Mouse (Mus musculus) limb, embryonic 13.5 days (tissue): ENCODE results near the gene Sik1. TPM values are rescaled to one million over a fixed set of nuclear protein-coding genes. Genes with fewer than 3 reads are reported as not detected.

Source experiments
- ATAC-seq: fragments of 200-750 bp; cut with Nextera tagmentation; 2 replicates; pipeline ENCODE4 v1.8.0; 2017; ENCODE audit warnings: low read depth, moderate number of reproducible peaks, moderate TSS enrichment; ENCODE audit not compliant: low FRiP score
- H3K27ac ChIP-seq: fragments of 300-500 bp; sonication (generic); 2 replicates; pipeline ENCODE4 v1.5.1; 2015; ENCODE audit warnings: inconsistent platforms, mild to moderate bottlenecking, moderate library complexity
- H3K27me3 ChIP-seq: fragments of 300-500 bp; sonication (generic); 2 replicates; pipeline ENCODE4 v1.6.1; 2015; ENCODE audit warnings: mild to moderate bottlenecking, inconsistent platforms
- H3K36me3 ChIP-seq: fragments of 300-500 bp; sonication (generic); 2 replicates; pipeline ENCODE4 v1.6.1; 2015; ENCODE audit warnings: inconsistent platforms, mild to moderate bottlenecking, moderate library complexity
- H3K4me1 ChIP-seq: fragments of 300-500 bp; sonication (generic); 2 replicates; pipeline ENCODE4 v1.6.1; 2015; ENCODE audit warnings: inconsistent platforms
- H3K4me2 ChIP-seq: fragments of 300-500 bp; sonication (generic); replicated peaks from 2 replicates; pipeline ENCODE4 v1.6.1; 2015; ENCODE audit warnings: inconsistent platforms, mild to moderate bottlenecking, moderate library complexity
- H3K4me3 ChIP-seq: fragments of 300-500 bp; sonication (generic); 2 replicates; pipeline ENCODE4 v1.5.1; 2015; ENCODE audit warnings: moderate library complexity, mild to moderate bottlenecking, inconsistent platforms
- H3K9ac ChIP-seq: fragments of 300-500 bp; sonication (generic); 2 replicates; pipeline ENCODE4 v1.6.1; 2015; ENCODE audit warnings: mild to moderate bottlenecking, inconsistent platforms
- H3K9me3 ChIP-seq: fragments of 300-500 bp; sonication (generic); 2 replicates; pipeline ENCODE4 v1.6.1; 2016; ENCODE audit warnings: inconsistent platforms
- WGBS: fragments of 180-500 bp; shearing (Covaris S2); methylation state at CpG from one replicate; pipeline ENCODE4 v1.1.7; 2015; 5-methylcytosine and 5-hydroxymethylcytosine counted together
- polyA plus RNA-seq: library from polyadenylated mRNA; unstranded; fragments of >200 nt; fragmentation: Nextera tagmentation; extraction: Ambion mirVana; gene quantifications from 2 replicates; pipeline ENCODE4 v1.2.1, GENCODE M21; 2015

The Sik1 gene
- polyA plus RNA-seq, 1 experiment from 2014 or later = 14.3 TPM

- Histone ChIP-seq H3K4me1 (peaks cover 28% of the 10 kb centered on the region), H3K27me3 (no peaks in the 10 kb centered on the region), H3K9ac (no peak overlapping the region), H3K27ac (no peak overlapping the region), H3K9me3 (peaks cover 9% of the 10 kb centered on the region; the same call in 1 of the 2 replicates), H3K36me3 (no peaks in the 10 kb centered on the region), H3K4me3 (no peak overlapping the region), H3K4me2 (no peak overlapping the region)
- 77% methylated on average over 6 of the region's 6 CpGs for WGBS
- ATAC-seq = no peak
Observed at GRCm38 (mm10) chr17:31834320-31835065, 21.1 kb downstream of the Sik1 start.

DNA sequence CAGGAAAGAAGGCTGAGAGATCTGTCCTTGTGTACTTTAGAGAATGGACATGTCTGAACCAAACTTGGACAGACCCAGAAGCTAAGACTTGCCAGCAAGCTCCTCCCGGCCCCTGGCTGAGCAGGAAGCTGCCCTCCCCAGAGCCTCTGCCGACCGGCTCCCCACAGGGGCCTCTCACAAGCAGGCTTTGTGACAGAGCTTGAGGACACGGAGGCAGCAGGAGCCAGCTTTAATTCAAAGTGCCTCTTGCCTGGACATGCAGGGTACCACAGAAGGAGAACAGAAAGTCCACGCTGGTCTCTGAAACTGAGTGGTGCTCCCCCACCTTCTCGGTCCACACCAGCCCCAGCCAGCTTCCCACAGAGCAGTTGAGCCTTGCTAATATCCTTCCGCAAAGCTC, 21.9 kb downstream of the Sik1 start:
- WGBS = 31% methylated on average over 7 of the region's 7 CpGs
- peak overlapping the region; percentile 67; the same call in 1 of the 2 replicates for H3K27ac ChIP-seq
- H3K9me3 ChIP-seq = peaks cover 9% of the 10 kb centered on the region; the same call in 1 of the 2 replicates
- H3K4me2 ChIP-seq = no peak overlapping the region
- H3K4me3 ChIP-seq = no peak overlapping the region
- H3K27me3 ChIP-seq = no peaks in the 10 kb centered on the region
- peaks cover 28% of the 10 kb centered on the region for H3K4me1 ChIP-seq
- H3K36me3 ChIP-seq = no peaks in the 10 kb centered on the region
- no peak for ATAC-seq
- 0 out of 2 replicates have a peak overlapping the region, but pooled peaks have one; percentile 19 for H3K9ac ChIP-seq

DNA sequence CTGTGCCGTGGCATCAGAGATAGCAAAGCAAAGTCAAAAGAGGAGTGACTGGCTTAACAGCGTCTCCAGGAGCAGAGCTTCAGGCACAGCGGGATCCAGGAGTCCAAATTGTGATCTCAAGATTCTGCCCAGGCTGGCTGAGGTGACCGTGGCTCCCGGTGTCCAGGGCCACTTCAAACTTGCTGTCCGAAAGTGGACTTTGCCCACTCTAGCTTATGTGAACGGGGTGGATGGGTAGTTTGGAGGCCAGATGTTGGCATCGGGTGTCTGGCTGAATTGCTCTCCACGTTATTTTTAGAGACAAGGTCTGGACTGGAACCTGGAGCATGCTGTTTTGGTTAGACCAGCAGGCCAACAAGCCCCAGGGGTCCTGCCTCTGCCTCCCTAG, 23.0 kb downstream of the Sik1 start:
- H3K27ac ChIP-seq = no peak overlapping the region
- peaks cover 38% of the 10 kb centered on the region for H3K4me1 ChIP-seq
- no peaks in the 10 kb centered on the region for H3K27me3 ChIP-seq
- no peaks in the 10 kb centered on the region for H3K36me3 ChIP-seq
- no peak overlapping the region for H3K4me2 ChIP-seq
- peaks cover 9% of the 10 kb centered on the region; the same call in 1 of the 2 replicates for H3K9me3 ChIP-seq
- WGBS = 90% methylated on average over 9 of the region's 9 CpGs
- no peak overlapping the region for H3K9ac ChIP-seq
- no peak overlapping the region for H3K4me3 ChIP-seq
- no peak for ATAC-seq

GRCm38 (mm10) chr17:31831866-31832576, 23.6 kb downstream of the Sik1 start:
- no peak overlapping the region for H3K4me3 ChIP-seq
- H3K27ac ChIP-seq = no peak overlapping the region
- WGBS = 91% methylated on average over 14 of the region's 14 CpGs
- no peaks in the 10 kb centered on the region for H3K36me3 ChIP-seq
- no peaks in the 10 kb centered on the region for H3K27me3 ChIP-seq
- ATAC-seq = no peak
- H3K4me2 ChIP-seq = no peak overlapping the region
- peaks cover 9% of the 10 kb centered on the region; the same call in 1 of the 2 replicates for H3K9me3 ChIP-seq
- H3K9ac ChIP-seq = no peak overlapping the region
- peaks cover 43% of the 10 kb centered on the region for H3K4me1 ChIP-seq

GRCm38 (mm10) chr17:31831097-31831865, 24.3 kb downstream of the Sik1 start:
- Histone ChIP-seq H3K27ac (0 out of 2 replicates have a peak overlapping the region, but pooled peaks have one; percentile 15), H3K4me2 (no peak overlapping the region), H3K36me3 (no peaks in the 10 kb centered on the region), H3K4me3 (no peak overlapping the region), H3K27me3 (no peaks in the 10 kb centered on the region), H3K9ac (no peak overlapping the region), H3K9me3 (peaks cover 9% of the 10 kb centered on the region; the same call in 1 of the 2 replicates), H3K4me1 (peaks cover 51% of the 10 kb centered on the region)
- no peak for ATAC-seq
- WGBS = 57% methylated on average over 6 of the region's 6 CpGs

- Histone ChIP-seq H3K27ac (no peak overlapping the region), H3K4me2 (no peak overlapping the region), H3K36me3 (no peaks in the 10 kb centered on the region), H3K4me1 (peaks cover 52% of the 10 kb centered on the region), H3K27me3 (no peaks in the 10 kb centered on the region), H3K9ac (no peak overlapping the region), H3K9me3 (peaks cover 5% of the 10 kb centered on the region; the same call in 1 of the 2 replicates), H3K4me3 (no peak overlapping the region)
- 88% methylated on average over 8 of the region's 8 CpGs for WGBS
- no peak for ATAC-seq
Observed at GRCm38 (mm10) chr17:31830506-31831075, 25.0 kb downstream of the Sik1 start.

DNA sequence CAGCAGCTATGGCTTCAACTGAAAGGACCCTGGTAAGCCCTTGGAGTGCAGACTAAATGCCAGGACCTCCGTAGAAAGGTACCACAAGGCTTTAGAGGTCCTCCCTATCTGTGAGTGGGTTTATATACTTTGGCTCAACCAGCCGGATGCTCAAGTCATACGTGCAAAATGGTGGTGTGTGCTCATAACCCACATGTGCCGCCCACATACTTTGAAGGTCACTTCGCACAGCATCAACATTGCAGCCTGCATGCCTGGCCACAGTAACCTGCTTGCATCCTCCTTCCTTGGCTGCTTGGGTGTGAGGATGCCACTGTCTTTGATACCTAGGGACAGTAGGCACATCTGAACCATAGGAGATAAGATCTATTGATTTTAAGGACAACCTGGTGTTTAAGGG, 26.7 kb downstream of the Sik1 start:
- H3K9ac ChIP-seq = no peak overlapping the region
- no peak for ATAC-seq
- H3K36me3 ChIP-seq = no peaks in the 10 kb centered on the region
- no peaks in the 10 kb centered on the region for H3K9me3 ChIP-seq
- H3K4me2 ChIP-seq = no peak overlapping the region
- no peaks in the 10 kb centered on the region for H3K27me3 ChIP-seq
- WGBS = 96% methylated on average over 5 of the region's 5 CpGs
- H3K4me1 ChIP-seq = peaks cover 43% of the 10 kb centered on the region
- H3K4me3 ChIP-seq = no peak overlapping the region
- H3K27ac ChIP-seq = no peak overlapping the region

GRCm38 (mm10) chr17:31828118-31828517, 27.5 kb downstream of the Sik1 start:
- Histone ChIP-seq H3K4me2 (no peak overlapping the region), H3K9ac (no peak overlapping the region), H3K4me3 (no peak overlapping the region), H3K27ac (peak overlapping the region; percentile 86), H3K4me1 (peaks cover 35% of the 10 kb centered on the region), H3K36me3 (no peaks in the 10 kb centered on the region), H3K27me3 (no peaks in the 10 kb centered on the region), H3K9me3 (no peaks in the 10 kb centered on the region)
- ATAC-seq = no peak
- 71% methylated on average over 5 of the region's 5 CpGs for WGBS

DNA sequence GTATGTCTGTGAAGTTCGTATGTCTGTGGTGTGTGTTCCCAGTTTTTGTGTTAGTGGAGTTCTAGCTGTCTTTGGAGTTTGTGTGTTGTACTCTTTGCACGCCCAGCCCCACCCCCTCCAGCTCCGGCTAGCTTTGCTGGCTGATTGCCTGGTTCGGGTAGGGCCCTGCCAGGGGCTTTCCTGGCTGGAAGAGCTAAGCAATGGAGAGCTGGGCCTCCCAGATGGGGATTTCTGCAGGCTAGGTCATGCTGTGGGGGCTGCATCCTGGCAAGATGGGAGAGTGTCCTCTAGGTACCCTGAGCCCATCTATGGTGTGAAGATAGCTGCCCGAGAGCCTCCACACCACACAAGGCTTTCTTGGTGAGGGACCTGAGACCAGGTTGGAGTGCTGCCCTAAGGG, 28.4 kb downstream of the Sik1 start:
- Histone ChIP-seq H3K4me1 (peaks cover 35% of the 10 kb centered on the region), H3K4me2 (no peak overlapping the region), H3K27me3 (no peaks in the 10 kb centered on the region), H3K4me3 (no peak overlapping the region), H3K9ac (no peak overlapping the region; the same call in 1 of the 2 replicates), H3K36me3 (no peaks in the 10 kb centered on the region), H3K27ac (peak overlapping the region; percentile 86), H3K9me3 (no peaks in the 10 kb centered on the region)
- WGBS = 38% methylated on average over 5 of the region's 5 CpGs
- ATAC-seq = peak; percentile 74

- H3K36me3 ChIP-seq = no peaks in the 10 kb centered on the region
- H3K9me3 ChIP-seq = no peaks in the 10 kb centered on the region
- no peaks in the 10 kb centered on the region for H3K27me3 ChIP-seq
- H3K4me2 ChIP-seq = no peak overlapping the region
- peak overlapping the region; percentile 86; the same call in 1 of the 2 replicates for H3K27ac ChIP-seq
- ATAC-seq = peak; percentile 20; the same call in 1 of the 2 replicates
- no peak overlapping the region for H3K9ac ChIP-seq
- H3K4me1 ChIP-seq = peaks cover 34% of the 10 kb centered on the region
- H3K4me3 ChIP-seq = no peak overlapping the region
- 37% methylated on average over 6 of the region's 6 CpGs for WGBS
Observed at GRCm38 (mm10) chr17:31826669-31827068, 28.9 kb downstream of the Sik1 start.

- Histone ChIP-seq H3K36me3 (no peaks in the 10 kb centered on the region), H3K9ac (no peak overlapping the region), H3K27ac (no peak overlapping the region), H3K4me2 (no peak overlapping the region), H3K4me1 (peaks cover 28% of the 10 kb centered on the region), H3K27me3 (no peaks in the 10 kb centered on the region), H3K9me3 (no peaks in the 10 kb centered on the region), H3K4me3 (no peak overlapping the region)
- no peak for ATAC-seq
- WGBS = 90% methylated on average over 9 of the region's 9 CpGs
Observed at GRCm38 (mm10) chr17:31825678-31826077, 29.9 kb downstream of the Sik1 start.
